Mouse (Mus musculus): Measurements from ENCODE around the gene Ubp1. TPM values are rescaled to one million over a fixed set of nuclear protein-coding genes. Genes with fewer than 3 reads are reported as not detected.
"Not testable (repeated sequence)": the region's sequence is repeated elsewhere in the genome, so short reads cannot be mapped to it uniquely, and the experiment has no call there.

The Ubp1 gene
- total RNA-seq (2014; rRNA removed): 50.5 and 59.3 TPM in 2 replicates
- polyA plus RNA-seq (2015; fragmentation: Nextera tagmentation; extraction: Ambion mirVana): 19.8 and 21.1 TPM in 2 replicates

- no peaks in the 10 kb centered on the region for H3K27me3 ChIP-seq (ENCODE audit: insufficient read depth, low read length)
- WGBS: under 1% methylated on average over 47 of the region's 86 CpGs
- peak within 1 kb of the TSS; percentile 90 for H3K27ac ChIP-seq
- H3K36me3 ChIP-seq (ENCODE audit: insufficient read depth, low read length): no peaks in the 10 kb centered on the region
- ATAC-seq (peak; percentile 98), DNase-seq (ENCODE audit: low spot score) (peak; percentile 99)
- H3K9ac ChIP-seq (replicated peaks; ENCODE audit: low read length): peak within 1 kb of the TSS; percentile 91
- peaks cover 13% of the 10 kb centered on the region for H3K4me1 ChIP-seq (ENCODE audit: insufficient read depth, low read length)
- peak within 1 kb of the TSS; percentile 94 for H3K4me3 ChIP-seq (ENCODE audit: low read length)
- H3K4me2 ChIP-seq (ENCODE audit: low read depth, low read length): peak within 1 kb of the TSS; percentile 90
- H3K9me3 ChIP-seq (ENCODE audit: low read length): no peaks in the 10 kb centered on the region
- TF ChIP-seq CTCF (IDR thresholded peaks at IDR 0.05; ENCODE audit: low read depth): no peak
Observed at GRCm38 (mm10) chr9:113930534-113931374, at the start of gene Ubp1. TSS of gene Ubp1 (plus strand) at chr9:113930934.

DNA sequence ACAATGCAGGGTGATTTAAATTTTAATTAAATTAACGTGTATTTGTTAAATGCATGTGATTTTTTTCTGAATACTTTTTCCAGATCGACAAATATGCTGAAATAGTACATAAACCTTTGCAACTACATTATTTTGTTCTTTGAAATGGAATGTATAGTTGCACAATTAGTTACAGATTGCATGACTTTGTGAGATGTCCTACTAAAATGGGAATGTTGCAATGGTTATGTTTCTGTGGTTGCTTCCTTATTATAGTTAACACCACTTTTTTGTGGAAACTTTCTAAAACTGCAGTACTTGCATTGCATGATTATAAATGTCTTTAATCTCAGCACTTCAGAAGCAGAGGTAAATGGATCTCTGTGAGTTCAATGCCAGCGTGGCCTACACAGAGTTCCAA lies 35.8 kb upstream of the Ubp1 start:
- H3K4me3 ChIP-seq (ENCODE audit: low read length): no peak overlapping the region
- no peaks in the 10 kb centered on the region for H3K27me3 ChIP-seq (ENCODE audit: insufficient read depth, low read length)
- 96% methylated on average over 3 of the region's 3 CpGs for WGBS
- H3K36me3 ChIP-seq (ENCODE audit: insufficient read depth, low read length): peaks cover 49% of the 10 kb centered on the region
- no peak overlapping the region for H3K4me2 ChIP-seq (ENCODE audit: low read depth, low read length)
- no peaks in the 10 kb centered on the region for H3K9me3 ChIP-seq (ENCODE audit: low read length)
- DNase-seq (ENCODE audit: low spot score) (no peak), ATAC-seq (no peak)
- no peak overlapping the region for H3K27ac ChIP-seq
- no peak overlapping the region for H3K9ac ChIP-seq (replicated peaks; ENCODE audit: low read length)
- TF ChIP-seq CTCF (IDR thresholded peaks at IDR 0.05; ENCODE audit: low read depth): no peak
- no peaks in the 10 kb centered on the region for H3K4me1 ChIP-seq (ENCODE audit: insufficient read depth, low read length)

- Histone ChIP-seq H3K4me2 (ENCODE audit: low read depth, low read length) (no peak overlapping the region), H3K4me1 (ENCODE audit: insufficient read depth, low read length) (no peaks in the 10 kb centered on the region), H3K27me3 (ENCODE audit: insufficient read depth, low read length) (no peaks in the 10 kb centered on the region), H3K9ac (replicated peaks; ENCODE audit: low read length) (no peak overlapping the region), H3K27ac (no peak overlapping the region), H3K9me3 (ENCODE audit: low read length) (no peaks in the 10 kb centered on the region), H3K4me3 (ENCODE audit: low read length) (no peak overlapping the region), H3K36me3 (ENCODE audit: insufficient read depth, low read length) (peaks cover 57% of the 10 kb centered on the region)
- TF ChIP-seq CTCF (IDR thresholded peaks at IDR 0.05; ENCODE audit: low read depth): no peak
- 79% methylated on average over 4 of the region's 4 CpGs for WGBS
- DNase-seq (ENCODE audit: low spot score): no peak
- ATAC-seq: no peak
Observed at GRCm38 (mm10) chr9:113903136-113903535, 27.6 kb upstream of the Ubp1 start.

GRCm38 (mm10) chr9:113904315-113904714 lies 26.4 kb upstream of the Ubp1 start:
- H3K9ac ChIP-seq (replicated peaks; ENCODE audit: low read length); H3K4me2 ChIP-seq (ENCODE audit: low read depth, low read length); H3K27me3 ChIP-seq (ENCODE audit: insufficient read depth, low read length); H3K27ac ChIP-seq; H3K9me3 ChIP-seq (ENCODE audit: low read length); H3K4me3 ChIP-seq (ENCODE audit: low read length); ATAC-seq; H3K4me1 ChIP-seq (ENCODE audit: insufficient read depth, low read length); DNase-seq (ENCODE audit: low spot score): not testable (repeated sequence)
- H3K36me3 ChIP-seq (ENCODE audit: insufficient read depth, low read length): peaks cover 65% of the 10 kb centered on the region
- WGBS: 98% methylated on average over 6 of the region's 6 CpGs
- peak; percentile 22 for TF ChIP-seq CTCF (IDR thresholded peaks at IDR 0.05; ENCODE audit: low read depth)

- Histone ChIP-seq H3K9ac (replicated peaks; ENCODE audit: low read length) (no peak overlapping the region), H3K4me3 (ENCODE audit: low read length) (no peak overlapping the region), H3K27ac (no peak overlapping the region), H3K4me2 (ENCODE audit: low read depth, low read length) (no peak overlapping the region), H3K4me1 (ENCODE audit: insufficient read depth, low read length) (no peaks in the 10 kb centered on the region), H3K27me3 (ENCODE audit: insufficient read depth, low read length) (no peaks in the 10 kb centered on the region), H3K9me3 (ENCODE audit: low read length) (no peaks in the 10 kb centered on the region), H3K36me3 (ENCODE audit: insufficient read depth, low read length) (peaks cover 51% of the 10 kb centered on the region)
- no peak for TF ChIP-seq CTCF (IDR thresholded peaks at IDR 0.05; ENCODE audit: low read depth)
- WGBS: 98% methylated on average over 5 of the region's 5 CpGs
- DNase-seq (ENCODE audit: low spot score): no peak
- ATAC-seq: no peak
Observed at GRCm38 (mm10) chr9:113915789-113916188, 14.9 kb upstream of the Ubp1 start.

- ATAC-seq (no peak), DNase-seq (ENCODE audit: low spot score) (no peak)
- H3K9me3 ChIP-seq (ENCODE audit: low read length): no peaks in the 10 kb centered on the region
- no peak overlapping the region for H3K27ac ChIP-seq
- H3K9ac ChIP-seq (replicated peaks; ENCODE audit: low read length): no peak overlapping the region
- 94% methylated on average over 5 of the region's 5 CpGs for WGBS
- no peaks in the 10 kb centered on the region for H3K4me1 ChIP-seq (ENCODE audit: insufficient read depth, low read length)
- no peak overlapping the region for H3K4me2 ChIP-seq (ENCODE audit: low read depth, low read length)
- no peak overlapping the region for H3K4me3 ChIP-seq (ENCODE audit: low read length)
- H3K27me3 ChIP-seq (ENCODE audit: insufficient read depth, low read length): no peaks in the 10 kb centered on the region
- no peak for TF ChIP-seq CTCF (IDR thresholded peaks at IDR 0.05; ENCODE audit: low read depth)
- peaks cover 21% of the 10 kb centered on the region for H3K36me3 ChIP-seq (ENCODE audit: insufficient read depth, low read length)
Observed at GRCm38 (mm10) chr9:113922677-113923076, 8.1 kb upstream of the Ubp1 start.

- no peaks in the 10 kb centered on the region for H3K9me3 ChIP-seq (ENCODE audit: low read length)
- H3K9ac ChIP-seq (replicated peaks; ENCODE audit: low read length): no peak overlapping the region
- ATAC-seq (no peak), DNase-seq (ENCODE audit: low spot score) (no peak)
- WGBS: 92% methylated on average over 5 of the region's 5 CpGs
- H3K4me3 ChIP-seq (ENCODE audit: low read length): no peak overlapping the region
- no peak overlapping the region for H3K4me2 ChIP-seq (ENCODE audit: low read depth, low read length)
- H3K36me3 ChIP-seq (ENCODE audit: insufficient read depth, low read length): peaks cover 17% of the 10 kb centered on the region; the same call in 1 of the 2 replicates
- H3K4me1 ChIP-seq (ENCODE audit: insufficient read depth, low read length): no peaks in the 10 kb centered on the region
- no peak overlapping the region for H3K27ac ChIP-seq
- no peaks in the 10 kb centered on the region for H3K27me3 ChIP-seq (ENCODE audit: insufficient read depth, low read length)
- no peak for TF ChIP-seq CTCF (IDR thresholded peaks at IDR 0.05; ENCODE audit: low read depth)
Observed at GRCm38 (mm10) chr9:113924883-113925282, 5.9 kb upstream of the Ubp1 start.
